Mouse (Mus musculus) hindbrain, embryonic 10.5 days (tissue): ENCODE measurements at regions not wholly inside any gene's neighbourhood (a gene's known extent, or its start where the extent isn't known, plus 50 kb on each side); places are given as distances from the start of the nearest gene placed in this dataset.
"Not testable (repeated sequence)": the region's sequence is repeated elsewhere in the genome, so short reads cannot be mapped to it uniquely, and the experiment has no call there.

Experiments used
- DNase-seq: peaks from one replicate; pipeline ENCODE4 v3.0.0-alpha.2; 2017; ENCODE audit warnings: low spot score
- H3K27ac ChIP-seq: fragments of 300-500 bp; sonication (generic); 2 replicates; pipeline ENCODE4 v1.5.1; 2016; ENCODE audit warnings: mild to moderate bottlenecking, moderate library complexity
- H3K27me3 ChIP-seq: fragments of 300-500 bp; sonication (generic); 2 replicates; pipeline ENCODE4 v1.6.1; 2016; ENCODE audit warnings: mild to moderate bottlenecking; ENCODE audit not compliant: poor library complexity, insufficient read depth, severe bottlenecking
- H3K36me3 ChIP-seq: fragments of 300-500 bp; sonication (generic); 2 replicates; pipeline ENCODE4 v1.6.1; 2016; ENCODE audit warnings: mild to moderate bottlenecking, moderate library complexity
- H3K4me1 ChIP-seq: fragments of 300-500 bp; sonication (generic); replicated peaks from 2 replicates; pipeline ENCODE4 v1.6.1; 2016; ENCODE audit warnings: mild to moderate bottlenecking
- H3K4me3 ChIP-seq: fragments of 300-500 bp; sonication (generic); 2 replicates; pipeline ENCODE4 v1.5.1; 2016; ENCODE audit warnings: mild to moderate bottlenecking, moderate library complexity
- H3K9me3 ChIP-seq: fragments of 300-500 bp; sonication (generic); 2 replicates; pipeline ENCODE4 v1.6.1; 2016; ENCODE audit warnings: mild to moderate bottlenecking, moderate library complexity
- WGBS: fragments of 180-500 bp; shearing (Covaris S2); methylation state at CpG from one replicate; pipeline ENCODE4 v1.1.7; 2016; 5-methylcytosine and 5-hydroxymethylcytosine counted together

- 79% methylated on average over 14 of the region's 14 CpGs for WGBS
- no peak for DNase-seq
- Histone ChIP-seq H3K27me3 (peaks cover 4% of the 10 kb centered on the region), H3K9me3 (no peaks in the 10 kb centered on the region), H3K36me3 (no peaks in the 10 kb centered on the region), H3K4me1 (no peaks in the 10 kb centered on the region), H3K27ac (no peak overlapping the region), H3K4me3 (no peak overlapping the region)
Observed at GRCm38 (mm10) chr12:29062025-29062637, 310.5 kb downstream of the Eipr1 start.

- 89% methylated on average over 3 of the region's 3 CpGs for whole genome bisulfite sequencing
- H3K36me3 ChIP-seq = no peaks in the 10 kb centered on the region
- H3K27ac ChIP-seq = no peak overlapping the region
- DNase-seq = no peak
- H3K9me3 ChIP-seq = no peaks in the 10 kb centered on the region
- peaks cover 10% of the 10 kb centered on the region for H3K27me3 ChIP-seq
- no peaks in the 10 kb centered on the region for H3K4me1 ChIP-seq
- no peak overlapping the region for H3K4me3 ChIP-seq
Observed at GRCm38 (mm10) chr12:29062801-29063200, 311.2 kb downstream of the Eipr1 start.

GRCm38 (mm10) chr12:29068180-29068579 is 316.6 kb downstream of the Eipr1 start:
- WGBS = 25% methylated on average over 5 of the region's 5 CpGs
- Histone ChIP-seq H3K4me3 (no peak overlapping the region), H3K36me3 (no peaks in the 10 kb centered on the region), H3K27ac (no peak overlapping the region), H3K9me3 (no peaks in the 10 kb centered on the region), H3K4me1 (0 out of 2 replicates have a peak, but pooled peaks cover 3% of the 10 kb centered on the region), H3K27me3 (peaks cover 10% of the 10 kb centered on the region; the same call in 1 of the 2 replicates)
- DNase-seq = no peak

GRCm38 (mm10) chr12:29075096-29075852 is 323.7 kb downstream of the Eipr1 start:
- WGBS = 64% methylated on average over 10 of the region's 10 CpGs
- no peak overlapping the region for H3K4me3 ChIP-seq
- peaks cover 20% of the 10 kb centered on the region for H3K4me1 ChIP-seq
- no peaks in the 10 kb centered on the region for H3K9me3 ChIP-seq
- no peak for DNase-seq
- peak overlapping the region; percentile 56 for H3K27ac ChIP-seq
- H3K27me3 ChIP-seq = no peaks in the 10 kb centered on the region
- H3K36me3 ChIP-seq = no peaks in the 10 kb centered on the region

GRCm38 (mm10) chr12:29076606-29077005 is 325.0 kb downstream of the Eipr1 start:
- no peak for DNase-seq
- Histone ChIP-seq H3K27ac (no peak overlapping the region; the same call in 1 of the 2 replicates), H3K4me3 (no peak overlapping the region), H3K4me1 (peaks cover 20% of the 10 kb centered on the region), H3K36me3 (no peaks in the 10 kb centered on the region), H3K27me3 (no peaks in the 10 kb centered on the region), H3K9me3 (no peaks in the 10 kb centered on the region)
- 41% methylated on average over 1 of the region's 1 CpGs for WGBS

GRCm38 (mm10) chr12:29079011-29079410 is 327.4 kb downstream of the Eipr1 start:
- no peaks in the 10 kb centered on the region for H3K27me3 ChIP-seq
- no peaks in the 10 kb centered on the region for H3K9me3 ChIP-seq
- DNase-seq = no peak
- H3K27ac ChIP-seq = no peak overlapping the region
- H3K4me1 ChIP-seq = peaks cover 38% of the 10 kb centered on the region
- no peak overlapping the region for H3K4me3 ChIP-seq
- 87% methylated on average over 1 of the region's 1 CpGs for WGBS
- H3K36me3 ChIP-seq = no peaks in the 10 kb centered on the region

GRCm38 (mm10) chr12:29083426-29084221 is 332.0 kb downstream of the Eipr1 start:
- H3K4me3 ChIP-seq = no peak overlapping the region
- DNase-seq = no peak
- H3K9me3 ChIP-seq = no peaks in the 10 kb centered on the region
- 0 out of 2 replicates have a peak, but pooled peaks cover 2% of the 10 kb centered on the region for H3K27me3 ChIP-seq
- H3K4me1 ChIP-seq = peaks cover 18% of the 10 kb centered on the region
- H3K36me3 ChIP-seq = no peaks in the 10 kb centered on the region
- 68% methylated on average over 13 of the region's 13 CpGs for WGBS
- peak overlapping the region; percentile 50 for H3K27ac ChIP-seq

GRCm38 (mm10) chr12:29087245-29087644 is 335.6 kb downstream of the Eipr1 start:
- not testable (repeated sequence) for DNase-seq, H3K9me3 ChIP-seq, H3K27me3 ChIP-seq, H3K36me3 ChIP-seq, H3K27ac ChIP-seq, H3K4me3 ChIP-seq
- WGBS = 58% methylated on average over 2 of the region's 2 CpGs
- peaks cover 21% of the 10 kb centered on the region for H3K4me1 ChIP-seq

- Histone ChIP-seq H3K36me3 (no peaks in the 10 kb centered on the region), H3K27me3 (peaks cover 9% of the 10 kb centered on the region; the same call in 1 of the 2 replicates), H3K4me3 (no peak overlapping the region), H3K27ac (0 out of 2 replicates have a peak overlapping the region, but pooled peaks have one; percentile 40), H3K4me1 (0 out of 2 replicates have a peak, but pooled peaks cover 3% of the 10 kb centered on the region), H3K9me3 (no peaks in the 10 kb centered on the region)
- DNase-seq = no peak
- 74% methylated on average over 3 of the region's 3 CpGs for WGBS
Observed at GRCm38 (mm10) chr12:29089634-29090033, 338.0 kb downstream of the Eipr1 start.

- DNase-seq = no peak
- Histone ChIP-seq H3K9me3 (no peaks in the 10 kb centered on the region), H3K36me3 (no peaks in the 10 kb centered on the region), H3K27me3 (peaks cover 12% of the 10 kb centered on the region; the same call in 1 of the 2 replicates), H3K27ac (no peak overlapping the region), H3K4me1 (peaks cover 9% of the 10 kb centered on the region), H3K4me3 (no peak overlapping the region)
- 83% methylated on average over 5 of the region's 5 CpGs for WGBS
Observed at GRCm38 (mm10) chr12:29090451-29090850, 338.8 kb downstream of the Eipr1 start.

- Histone ChIP-seq H3K9me3 (no peaks in the 10 kb centered on the region), H3K4me1 (peaks cover 35% of the 10 kb centered on the region), H3K27ac (peak overlapping the region; percentile 83), H3K36me3 (no peaks in the 10 kb centered on the region), H3K27me3 (peaks cover 9% of the 10 kb centered on the region; the same call in 1 of the 2 replicates), H3K4me3 (peak overlapping the region; percentile 30)
- whole genome bisulfite sequencing = 4% methylated on average over 1 of the region's 1 CpGs
- DNase-seq = no peak
Observed at GRCm38 (mm10) chr12:29095406-29096032, 343.9 kb downstream of the Eipr1 start.
